Comparison of ENCODE assay signal across 9 mouse cellular contexts in genomic region chr2:158229503-158229892, GRCm38 (mm10). TPM values are rescaled to one million over a fixed set of nuclear protein-coding genes. Genes with fewer than 3 reads are reported as not detected.
DNase-seq lines count a peak whose midpoint lies in the region; ATAC-seq and TF ChIP-seq lines count a peak whose summit lies in the region.
"Had no signal": no experiment of that assay in that cellular context is flagged by ENCODE, and none has a peak within 500 bp of the region (broad histone marks: within the 10 kb centered on the region; RNA-seq: fewer than 3 reads in every experiment).

No protein-coding gene starts in this region.

- ATAC-seq in megakaryocyte, adult 5-6 weeks (ENCODE audit: poor library complexity, severe bottlenecking), result no peak
- 0 out of 2 replicates have a peak, but pooled peaks have one; percentile 16 for ATAC-seq in liver, embryonic 11.5 days (replicated peaks; ENCODE audit: low FRiP score)
- ATAC-seq in stomach, embryonic 15.5 days (ENCODE audit: insufficient read depth, low FRiP score, low read depth), result no peak

- peaks cover 4% of the 10 kb centered on the region; the same call in 1 of the 2 replicates for H3K4me1 ChIP-seq in cerebellum, adult 2 months (ENCODE audit: control insufficient read depth, insufficient read depth, low read length)
- H3K4me1 ChIP-seq in megakaryocyte, embryonic 14.5 days, result peaks cover 14% of the 10 kb centered on the region; the same call in 1 of the 2 replicates
- H3K4me1 ChIP-seq in liver, embryonic 11.5 days (replicated peaks; ENCODE audit: control insufficient read depth, insufficient read depth, low read length), result 0 out of 2 replicates have a peak, but pooled peaks cover 3% of the 10 kb centered on the region
- H3K4me1 ChIP-seq in stomach, embryonic 15.5 days, result peaks cover 23% of the 10 kb centered on the region

- peak overlapping the region; percentile 68 for H3K4me2 ChIP-seq in liver, embryonic 11.5 days
- peak overlapping the region; percentile 69 for H3K4me2 ChIP-seq in stomach, embryonic 15.5 days

- H3K27ac ChIP-seq in cerebellum, adult 2 months (ENCODE audit: insufficient read depth, low read length), result no peak overlapping the region
- H3K27ac ChIP-seq in liver, embryonic 11.5 days (ENCODE audit: low read depth, low read length), result no peak overlapping the region
- H3K27ac ChIP-seq in stomach, embryonic 15.5 days, result no peak overlapping the region

- H3K9me3 ChIP-seq in megakaryocyte, embryonic 14.5 days, result peaks cover under 1% of the 10 kb centered on the region; the same call in 1 of the 2 replicates
- H3K9me3 ChIP-seq in liver, embryonic 11.5 days (ENCODE audit: control insufficient read depth, low read length), result no peaks in the 10 kb centered on the region
- no peaks in the 10 kb centered on the region for H3K9me3 ChIP-seq in stomach, embryonic 15.5 days

- no peak for TF ChIP-seq CTCF in cerebellum, adult 2 months (IDR thresholded peaks at IDR 0.05; ENCODE audit: borderline replicate concordance, insufficient read depth, low read depth, low read length)

- no peak for TF ChIP-seq POLR2A in cerebellum, adult 2 months (IDR thresholded peaks at IDR 0.05; ENCODE audit: borderline replicate concordance, insufficient read depth, low read length)

- H3K4me3 ChIP-seq in cerebellum, adult 2 months (replicated peaks; ENCODE audit: insufficient read depth, low read depth, low read length), result peak overlapping the region; percentile 23
- H3K4me3 ChIP-seq in megakaryocyte, embryonic 14.5 days (replicated peaks), result peak overlapping the region; percentile 59
- peak overlapping the region; percentile 40 for H3K4me3 ChIP-seq in liver, embryonic 11.5 days (ENCODE audit: low read depth, low read length)
- peak overlapping the region; percentile 39 for H3K4me3 ChIP-seq in stomach, embryonic 15.5 days (replicated peaks)

- H3K9ac ChIP-seq in liver, embryonic 11.5 days (ENCODE audit: low read depth, low read length), result no peak overlapping the region; the same call in 1 of the 2 replicates
- no peak overlapping the region for H3K9ac ChIP-seq in stomach, embryonic 15.5 days

- DNase-seq in cerebellum, adult 2 months, result no peak
- no peak for DNase-seq in cerebellum, adult 11 months
- DNase-seq in liver, embryonic 11.5 days (ENCODE audit: low spot score), result no peak
- DNase-seq in right cerebral cortex, postnatal 10 days (ENCODE audit: low spot score in 2 of 2), result no peak
- DNase-seq in left cerebral cortex, adult 9 months (ENCODE audit: low spot score in 2 of 2), result no peak
- DNase-seq: lung, adult 2 months had no signal

- H3K36me3 ChIP-seq in megakaryocyte, embryonic 14.5 days (replicated peaks; ENCODE audit: low read length), result no peaks in the 10 kb centered on the region
- no peaks in the 10 kb centered on the region for H3K36me3 ChIP-seq in liver, embryonic 11.5 days (ENCODE audit: control insufficient read depth, insufficient read depth, low read length)
- H3K36me3 ChIP-seq in stomach, embryonic 15.5 days, result no peaks in the 10 kb centered on the region

- WGBS in cerebellum, adult 2 months, result 48% methylated on average over 7 of the region's 7 CpGs
- 30% methylated on average over 7 of the region's 7 CpGs for WGBS in liver, embryonic 11.5 days
- WGBS in stomach, embryonic 15.5 days, result 30% methylated on average over 7 of the region's 7 CpGs

- H3K27me3 ChIP-seq in cerebellum, adult 2 months (ENCODE audit: control insufficient read depth, insufficient read depth, low read length), result no peaks in the 10 kb centered on the region
- H3K27me3 ChIP-seq in megakaryocyte, embryonic 14.5 days (replicated peaks), result peaks cover 86% of the 10 kb centered on the region
- peaks cover 45% of the 10 kb centered on the region for H3K27me3 ChIP-seq in liver, embryonic 11.5 days (replicated peaks; ENCODE audit: control insufficient read depth, insufficient read depth, low read length)
- 0 out of 2 replicates have a peak, but pooled peaks cover 4% of the 10 kb centered on the region for H3K27me3 ChIP-seq in stomach, embryonic 15.5 days (replicated peaks)

RNA-seq across cellular contexts. Expression of gene D630003M21Rik, which starts 0.5 kb away (rescaled TPM):
- 2.3 and 2.4 TPM in 2 replicates for polyA plus RNA-seq in cerebellum, adult 2 months (2012; rRNA removed)
- polyA plus RNA-seq in megakaryocyte, embryonic 14.5 days (2012; ENCODE audit: insufficient read depth, low replicate concordance), result not detected in 2 replicates
- total RNA-seq in megakaryocyte, adult 5-6 weeks (2015), result not detected in 2 replicates
- total RNA-seq in megakaryocyte, adult 5-6 weeks (2017), result not detected in 2 replicates
- 0.53 and 0.81 TPM in 2 replicates for polyA plus RNA-seq in liver, embryonic 11.5 days (2014; fragmentation: Nextera tagmentation; extraction: Ambion mirVana)
- polyA plus RNA-seq in stomach, embryonic 15.5 days (2015; fragmentation: Nextera tagmentation; extraction: Ambion mirVana), result 3.8 TPM in 2 replicates

RNA-seq across cellular contexts. Expression of gene Bpi, which starts 28.4 kb away (rescaled TPM):
- polyA plus RNA-seq in cerebellum, adult 2 months (2012; rRNA removed), result not detected in 2 replicates
- not detected in 2 replicates for polyA plus RNA-seq in megakaryocyte, embryonic 14.5 days (2012; ENCODE audit: insufficient read depth, low replicate concordance)
- total RNA-seq in megakaryocyte, adult 5-6 weeks (2015), result not detected in 2 replicates
- total RNA-seq in megakaryocyte, adult 5-6 weeks (2017), result 0.08 TPM in 1 of 2 replicates, not detected in the other
- not detected in 2 replicates for polyA plus RNA-seq in liver, embryonic 11.5 days (2014; fragmentation: Nextera tagmentation; extraction: Ambion mirVana)
- polyA plus RNA-seq in stomach, embryonic 15.5 days (2015; fragmentation: Nextera tagmentation; extraction: Ambion mirVana), result not detected in 2 replicates
- polyA plus RNA-seq: lung, adult 2 months had no signal
